Comparison of ENCODE assay signal across 22 mouse cellular contexts in genomic region chr7:105368521-105368920, GRCm38 (mm10). TPM values are rescaled to one million over a fixed set of nuclear protein-coding genes. Genes with fewer than 3 reads are reported as not detected.
"Had no signal": no experiment of that assay in that cellular context is flagged by ENCODE, and none has a peak within 500 bp of the region (broad histone marks: within the 10 kb centered on the region; RNA-seq: fewer than 3 reads in every experiment).

No protein-coding gene starts in this region.

- H3K4me3 ChIP-seq: liver, embryonic 13.5 days; liver, embryonic 15.5 days; lung, embryonic 15.5 days; megakaryocyte, embryonic 14.5 days; midbrain, embryonic 12.5 days; neural tube, embryonic 12.5 days; stomach, embryonic 15.5 days had no signal

- H3K27ac ChIP-seq: liver, embryonic 13.5 days; liver, embryonic 15.5 days; lung, embryonic 15.5 days; macrophage; midbrain, embryonic 12.5 days; neural tube, embryonic 12.5 days; stomach, embryonic 15.5 days; stomach, postnatal 0 days had no signal

- ATAC-seq: liver, postnatal 0 days; lung, postnatal 0 days had no signal

- H3K36me3 ChIP-seq: liver, embryonic 13.5 days; stomach, embryonic 15.5 days had no signal

- H3K4me2 ChIP-seq: liver, embryonic 13.5 days; liver, embryonic 15.5 days; lung, embryonic 15.5 days; midbrain, embryonic 12.5 days; neural tube, embryonic 12.5 days; stomach, embryonic 15.5 days had no signal

- H3K9ac ChIP-seq: liver, embryonic 13.5 days; liver, embryonic 15.5 days; liver, postnatal 0 days; lung, embryonic 15.5 days; midbrain, embryonic 12.5 days; neural tube, embryonic 12.5 days; stomach, embryonic 15.5 days had no signal

- H3K9me3 ChIP-seq: liver, embryonic 13.5 days; liver, embryonic 15.5 days; lung, embryonic 15.5 days; megakaryocyte, embryonic 14.5 days; midbrain, embryonic 12.5 days; neural tube, embryonic 12.5 days; stomach, embryonic 15.5 days had no signal

- DNase-seq: liver, embryonic 13.5 days; liver, postnatal 0 days; lung, adult 2 months; lung, postnatal 14 days; lung, postnatal 36 days; right cerebral cortex, postnatal 14 days; thymus, adult 2 months; thymus, postnatal 25 days; thymus, postnatal 4 days had no signal

- H3K27me3 ChIP-seq: liver, embryonic 13.5 days; liver, embryonic 15.5 days; lung, embryonic 15.5 days; megakaryocyte, embryonic 14.5 days; midbrain, embryonic 12.5 days; neural tube, embryonic 12.5 days; stomach, embryonic 15.5 days had no signal

- H3K4me1 ChIP-seq: lung, embryonic 15.5 days; midbrain, embryonic 12.5 days; neural tube, embryonic 12.5 days; stomach, embryonic 15.5 days had no signal

RNA-seq across cellular contexts. Expression of gene Olfr692, which starts 0.5 kb away (rescaled TPM):
- polyA plus RNA-seq: liver, embryonic 13.5 days; liver, embryonic 15.5 days; liver, postnatal 0 days; lung, adult 2 months; lung, embryonic 15.5 days; lung, postnatal 0 days; macrophage; midbrain, embryonic 12.5 days; neural tube, embryonic 12.5 days; neural tube, embryonic 14.5 days; spleen, adult 2 months; stomach, embryonic 15.5 days; stomach, postnatal 0 days; testis, adult 2 months; thymus, adult 2 months; urinary bladder, adult 2 months had no signal

RNA-seq across cellular contexts. Expression of gene Gm5901, which starts 6.3 kb away (rescaled TPM):
- polyA plus RNA-seq: liver, embryonic 13.5 days; liver, embryonic 15.5 days; liver, postnatal 0 days; lung, adult 2 months; lung, embryonic 15.5 days; lung, postnatal 0 days; macrophage; midbrain, embryonic 12.5 days; neural tube, embryonic 12.5 days; neural tube, embryonic 14.5 days; spleen, adult 2 months; stomach, embryonic 15.5 days; stomach, postnatal 0 days; urinary bladder, adult 2 months had no signal

RNA-seq across cellular contexts. Expression of gene Olfr691, which starts 26.5 kb away (rescaled TPM):
- polyA plus RNA-seq: liver, embryonic 13.5 days; liver, embryonic 15.5 days; liver, postnatal 0 days; lung, adult 2 months; lung, embryonic 15.5 days; lung, postnatal 0 days; macrophage; midbrain, embryonic 12.5 days; spleen, adult 2 months; stomach, embryonic 15.5 days; stomach, postnatal 0 days; thymus, adult 2 months had no signal

RNA-seq across cellular contexts. Expression of gene Olfr690, which starts 34.6 kb away (rescaled TPM):
- polyA plus RNA-seq: liver, embryonic 13.5 days; liver, embryonic 15.5 days; liver, postnatal 0 days; lung, adult 2 months; lung, embryonic 15.5 days; lung, postnatal 0 days; macrophage; midbrain, embryonic 12.5 days; neural tube, embryonic 12.5 days; neural tube, embryonic 14.5 days; spleen, adult 2 months; stomach, embryonic 15.5 days; stomach, postnatal 0 days; thymus, adult 2 months; urinary bladder, adult 2 months had no signal
